Mouse (Mus musculus): ENCODE results near the gene Pex14. TPM values are rescaled to one million over a fixed set of nuclear protein-coding genes. Genes with fewer than 3 reads are reported as not detected.

The Pex14 gene
- polyA plus RNA-seq (2012; ENCODE audit: insufficient read depth, low replicate concordance) = 40.1 and 45.3 TPM in 2 replicates

- peaks cover 32% of the 10 kb centered on the region for H3K4me1 ChIP-seq
- H3K36me3 ChIP-seq (replicated peaks; ENCODE audit: low read length) = no peaks in the 10 kb centered on the region
- H3K9me3 ChIP-seq = no peaks in the 10 kb centered on the region
- peak within 1 kb of the TSS; percentile 98 for H3K4me3 ChIP-seq (replicated peaks)
- H3K27me3 ChIP-seq (replicated peaks) = no peaks in the 10 kb centered on the region
- TF ChIP-seq GATA1 (IDR thresholded peaks at IDR 0.05; ENCODE audit: borderline replicate concordance, low read length) (no peak), FLI1 (IDR thresholded peaks at IDR 0.05; ENCODE audit: low read length) (no peak)
Observed at GRCm38 (mm10) chr4:149099369-149100017, at the start of gene Pex14. TSS of gene Pex14 (minus strand) at chr4:149099876.

GRCm38 (mm10) chr4:149149196-149149595 lies 49.5 kb upstream of the Pex14 start:
- H3K9me3 ChIP-seq = 0 out of 2 replicates have a peak, but pooled peaks cover 4% of the 10 kb centered on the region
- TF ChIP-seq FLI1 (IDR thresholded peaks at IDR 0.05; ENCODE audit: low read length) (no peak), GATA1 (IDR thresholded peaks at IDR 0.05; ENCODE audit: borderline replicate concordance, low read length) (no peak)
- peaks cover 38% of the 10 kb centered on the region for H3K4me1 ChIP-seq
- H3K27me3 ChIP-seq (replicated peaks) = peaks cover 7% of the 10 kb centered on the region
- peaks cover 53% of the 10 kb centered on the region for H3K36me3 ChIP-seq (replicated peaks; ENCODE audit: low read length)
- no peak overlapping the region for H3K4me3 ChIP-seq (replicated peaks)

GRCm38 (mm10) chr4:149148084-149148483 lies 48.4 kb upstream of the Pex14 start:
- TF ChIP-seq GATA1 (IDR thresholded peaks at IDR 0.05; ENCODE audit: borderline replicate concordance, low read length) (no peak), FLI1 (IDR thresholded peaks at IDR 0.05; ENCODE audit: low read length) (no peak)
- H3K4me1 ChIP-seq = peaks cover 41% of the 10 kb centered on the region
- H3K4me3 ChIP-seq (replicated peaks) = no peak overlapping the region
- H3K9me3 ChIP-seq = 0 out of 2 replicates have a peak, but pooled peaks cover 4% of the 10 kb centered on the region
- peaks cover 42% of the 10 kb centered on the region for H3K36me3 ChIP-seq (replicated peaks; ENCODE audit: low read length)
- H3K27me3 ChIP-seq (replicated peaks) = peaks cover 11% of the 10 kb centered on the region

- Histone ChIP-seq H3K4me3 (replicated peaks) (no peak overlapping the region), H3K4me1 (peaks cover 40% of the 10 kb centered on the region), H3K27me3 (replicated peaks) (peaks cover 11% of the 10 kb centered on the region), H3K9me3 (0 out of 2 replicates have a peak, but pooled peaks cover 4% of the 10 kb centered on the region), H3K36me3 (replicated peaks; ENCODE audit: low read length) (peaks cover 37% of the 10 kb centered on the region)
- TF ChIP-seq FLI1 (IDR thresholded peaks at IDR 0.05; ENCODE audit: low read length) (no peak), GATA1 (IDR thresholded peaks at IDR 0.05; ENCODE audit: borderline replicate concordance, low read length) (no peak)
Observed at GRCm38 (mm10) chr4:149147528-149147927, 47.9 kb upstream of the Pex14 start.

- Histone ChIP-seq H3K4me3 (replicated peaks) (no peak overlapping the region), H3K9me3 (no peaks in the 10 kb centered on the region), H3K36me3 (replicated peaks; ENCODE audit: low read length) (peaks cover 13% of the 10 kb centered on the region), H3K4me1 (peaks cover 30% of the 10 kb centered on the region), H3K27me3 (replicated peaks) (peaks cover 17% of the 10 kb centered on the region)
- TF ChIP-seq FLI1 (IDR thresholded peaks at IDR 0.05; ENCODE audit: low read length) (no peak), GATA1 (IDR thresholded peaks at IDR 0.05; ENCODE audit: borderline replicate concordance, low read length) (no peak)
Observed at GRCm38 (mm10) chr4:149145151-149145550, 45.5 kb upstream of the Pex14 start.

- TF ChIP-seq GATA1 (IDR thresholded peaks at IDR 0.05; ENCODE audit: borderline replicate concordance, low read length) = no peak
- no peak for TF ChIP-seq FLI1 (IDR thresholded peaks at IDR 0.05; ENCODE audit: low read length)
- Histone ChIP-seq H3K4me1 (peaks cover 29% of the 10 kb centered on the region), H3K36me3 (replicated peaks; ENCODE audit: low read length) (peaks cover 6% of the 10 kb centered on the region), H3K9me3 (no peaks in the 10 kb centered on the region), H3K4me3 (replicated peaks) (no peak overlapping the region), H3K27me3 (replicated peaks) (peaks cover 19% of the 10 kb centered on the region)
Observed at GRCm38 (mm10) chr4:149144459-149144858, 44.8 kb upstream of the Pex14 start.

GRCm38 (mm10) chr4:149143594-149143993 lies 43.9 kb upstream of the Pex14 start:
- Histone ChIP-seq H3K36me3 (replicated peaks; ENCODE audit: low read length) (no peaks in the 10 kb centered on the region), H3K4me3 (replicated peaks) (no peak overlapping the region), H3K4me1 (peaks cover 26% of the 10 kb centered on the region), H3K27me3 (replicated peaks) (peaks cover 19% of the 10 kb centered on the region), H3K9me3 (no peaks in the 10 kb centered on the region)
- no peak for TF ChIP-seq GATA1 (IDR thresholded peaks at IDR 0.05; ENCODE audit: borderline replicate concordance, low read length)
- TF ChIP-seq FLI1 (IDR thresholded peaks at IDR 0.05; ENCODE audit: low read length) = no peak

GRCm38 (mm10) chr4:149138515-149138914 lies 38.8 kb upstream of the Pex14 start:
- TF ChIP-seq GATA1 (IDR thresholded peaks at IDR 0.05; ENCODE audit: borderline replicate concordance, low read length) (no peak), FLI1 (IDR thresholded peaks at IDR 0.05; ENCODE audit: low read length) (no peak)

GRCm38 (mm10) chr4:149136982-149137770 lies 37.5 kb upstream of the Pex14 start, which contains the start of gene Cenps:
TSS of gene Cenps (minus strand) at chr4:149137629.
- no peak for TF ChIP-seq GATA1 (IDR thresholded peaks at IDR 0.05; ENCODE audit: borderline replicate concordance, low read length)
- no peak; the same call in 1 of the 2 replicates for TF ChIP-seq FLI1 (IDR thresholded peaks at IDR 0.05; ENCODE audit: low read length)

More at GRCm38 (mm10) chr4:149138515-149138914, 38.8 kb upstream of the Pex14 start:
- Histone ChIP-seq H3K27me3 (replicated peaks) (peaks cover 9% of the 10 kb centered on the region), H3K4me3 (replicated peaks) (no peak overlapping the region), H3K36me3 (replicated peaks; ENCODE audit: low read length) (no peaks in the 10 kb centered on the region), H3K9me3 (no peaks in the 10 kb centered on the region), H3K4me1 (peaks cover 10% of the 10 kb centered on the region)

More at GRCm38 (mm10) chr4:149136982-149137770, 37.5 kb upstream of the Pex14 start, which contains the start of gene Cenps:
- Histone ChIP-seq H3K9me3 (no peaks in the 10 kb centered on the region), H3K4me3 (replicated peaks) (peak within 1 kb of the TSS; percentile 98), H3K27me3 (replicated peaks) (peaks cover 8% of the 10 kb centered on the region), H3K4me1 (peaks cover 15% of the 10 kb centered on the region), H3K36me3 (replicated peaks; ENCODE audit: low read length) (peaks cover 2% of the 10 kb centered on the region)
